ENCODE assay signal across 8 mouse cellular contexts in genomic region chr7:63754573-63755475, GRCm38 (mm10).
DNase-seq lines count a peak whose midpoint lies in the region; ATAC-seq and TF ChIP-seq lines count a peak whose summit lies in the region.

No protein-coding gene starts in this region.

- no peak for ATAC-seq in hindbrain, embryonic 16.5 days
- ATAC-seq in stomach, embryonic 14.5 days (ENCODE audit: insufficient number of reproducible peaks, insufficient read depth, low FRiP score, low read depth), result peak; percentile 12; the same call in 1 of the 2 replicates

- peak overlapping the region; percentile 62 for H3K9ac ChIP-seq in hindbrain, embryonic 16.5 days (ENCODE audit: low read depth, low read length)
- no peak overlapping the region for H3K9ac ChIP-seq in stomach, embryonic 14.5 days (replicated peaks; ENCODE audit: low read depth, low read length)

- H3K9me3 ChIP-seq in hindbrain, embryonic 16.5 days (ENCODE audit: control insufficient read depth, low read length), result no peaks in the 10 kb centered on the region
- H3K9me3 ChIP-seq in stomach, embryonic 14.5 days (ENCODE audit: control insufficient read depth, low read depth, low read length), result no peaks in the 10 kb centered on the region

- H3K36me3 ChIP-seq in hindbrain, embryonic 16.5 days (ENCODE audit: control insufficient read depth, insufficient read depth, low read length), result no peaks in the 10 kb centered on the region; the same call in 1 of the 2 replicates
- no peaks in the 10 kb centered on the region for H3K36me3 ChIP-seq in macrophage (ENCODE audit: inconsistent target)
- H3K36me3 ChIP-seq in stomach, embryonic 14.5 days (ENCODE audit: control insufficient read depth, insufficient read depth, low read length), result no peaks in the 10 kb centered on the region

- DNase-seq in cerebellum, adult 2 months, result peak; percentile 38 to 54
- DNase-seq in cerebellum, adult 11-12 months, result no peak
- peak; percentile 38 for DNase-seq in gastrocnemius, postnatal 10 days
- DNase-seq in left cerebral cortex, adult 9 months (ENCODE audit: low spot score in 2 of 2), result peak; percentile 65 to 83

- no peak for TF ChIP-seq POLR2A in cerebellum, adult 2 months (IDR thresholded peaks at IDR 0.05; ENCODE audit: borderline replicate concordance, insufficient read depth, low read length)

- no peaks in the 10 kb centered on the region for H3K27me3 ChIP-seq in cerebellum, adult 2 months (ENCODE audit: control insufficient read depth, insufficient read depth, low read length)
- H3K27me3 ChIP-seq in hindbrain, embryonic 16.5 days (replicated peaks; ENCODE audit: control insufficient read depth, insufficient read depth, low read length), result peaks cover 34% of the 10 kb centered on the region
- H3K27me3 ChIP-seq in stomach, embryonic 14.5 days (ENCODE audit: control insufficient read depth, insufficient read depth, low read length), result peaks cover 50% of the 10 kb centered on the region

- H3K4me2 ChIP-seq in hindbrain, embryonic 16.5 days (ENCODE audit: low read length), result peak overlapping the region; percentile 84
- peak overlapping the region; percentile 79 for H3K4me2 ChIP-seq in stomach, embryonic 14.5 days (replicated peaks; ENCODE audit: low read depth, low read length)

- 38% methylated on average over 43 of the region's 43 CpGs for WGBS in cerebellum, adult 2 months
- 3% methylated on average over 43 of the region's 43 CpGs for WGBS in hindbrain, embryonic 16.5 days
- WGBS in macrophage (ENCODE audit: missing documents), result 7% methylated on average over 43 of the region's 43 CpGs
- 2% methylated on average over 43 of the region's 43 CpGs for WGBS in stomach, embryonic 14.5 days

- no peaks in the 10 kb centered on the region for H3K79me2 ChIP-seq in macrophage (ENCODE audit: inconsistent target)

- peaks cover 37% of the 10 kb centered on the region for H3K4me1 ChIP-seq in cerebellum, adult 2 months (ENCODE audit: control insufficient read depth, insufficient read depth, low read length)
- H3K4me1 ChIP-seq in brown adipose tissue, adult 24 weeks (ENCODE audit: control insufficient read depth, insufficient read depth, insufficient read length, low read length), result peaks cover 5% of the 10 kb centered on the region; the same call in 1 of the 2 replicates
- peaks cover 24% of the 10 kb centered on the region for H3K4me1 ChIP-seq in hindbrain, embryonic 16.5 days (ENCODE audit: control insufficient read depth, insufficient read depth, low read depth, low read length)
- H3K4me1 ChIP-seq in stomach, embryonic 14.5 days (ENCODE audit: control insufficient read depth, insufficient read depth, low read length), result peaks cover 10% of the 10 kb centered on the region

- peak overlapping the region; percentile 63; the same call in 1 of the 2 replicates for H3K27ac ChIP-seq in cerebellum, adult 2 months (ENCODE audit: insufficient read depth, low read length)
- no peak overlapping the region for H3K27ac ChIP-seq in brown adipose tissue, adult 24 weeks (replicated peaks; ENCODE audit: low read depth, low read length)
- 0 out of 2 replicates have a peak overlapping the region, but pooled peaks have one; percentile 32 for H3K27ac ChIP-seq in hindbrain, embryonic 16.5 days (ENCODE audit: low read depth, low read length)
- H3K27ac ChIP-seq in macrophage, result no peak overlapping the region
- H3K27ac ChIP-seq in stomach, embryonic 14.5 days (ENCODE audit: low read length), result no peak overlapping the region

- no peak overlapping the region for H3K4me3 ChIP-seq in cerebellum, adult 2 months (replicated peaks; ENCODE audit: insufficient read depth, low read depth, low read length)
- peak overlapping the region; percentile 63 for H3K4me3 ChIP-seq in brown adipose tissue, adult 24 weeks (ENCODE audit: insufficient read depth, low read depth, low read length)
- peak overlapping the region; percentile 42 for H3K4me3 ChIP-seq in hindbrain, embryonic 16.5 days (ENCODE audit: low read length)
- peak overlapping the region; percentile 24 for H3K4me3 ChIP-seq in macrophage (ENCODE audit: inconsistent target)
- H3K4me3 ChIP-seq in stomach, embryonic 14.5 days (ENCODE audit: low read depth, low read length), result peak overlapping the region; percentile 32

- no peak for TF ChIP-seq CTCF in cerebellum, adult 2 months (IDR thresholded peaks at IDR 0.05; ENCODE audit: borderline replicate concordance, insufficient read depth, low read depth, low read length)

Comparison
In these comparisons a context has a peak if more than half of its experiments do, and no peak if none do; other contexts are left out.
1. H3K27ac ChIP-seq: peak in cerebellum, adult 2 months (single experiment) and hindbrain, embryonic 16.5 days (single experiment); none in brown adipose tissue, adult 24 weeks (single experiment), macrophage (single experiment) and stomach, embryonic 14.5 days (single experiment).